Mouse (Mus musculus): ENCODE measurements around the gene Rita1.
A peak's percentile ranks its signal among the peaks of the same experiment; 100 is the strongest.

DNA sequence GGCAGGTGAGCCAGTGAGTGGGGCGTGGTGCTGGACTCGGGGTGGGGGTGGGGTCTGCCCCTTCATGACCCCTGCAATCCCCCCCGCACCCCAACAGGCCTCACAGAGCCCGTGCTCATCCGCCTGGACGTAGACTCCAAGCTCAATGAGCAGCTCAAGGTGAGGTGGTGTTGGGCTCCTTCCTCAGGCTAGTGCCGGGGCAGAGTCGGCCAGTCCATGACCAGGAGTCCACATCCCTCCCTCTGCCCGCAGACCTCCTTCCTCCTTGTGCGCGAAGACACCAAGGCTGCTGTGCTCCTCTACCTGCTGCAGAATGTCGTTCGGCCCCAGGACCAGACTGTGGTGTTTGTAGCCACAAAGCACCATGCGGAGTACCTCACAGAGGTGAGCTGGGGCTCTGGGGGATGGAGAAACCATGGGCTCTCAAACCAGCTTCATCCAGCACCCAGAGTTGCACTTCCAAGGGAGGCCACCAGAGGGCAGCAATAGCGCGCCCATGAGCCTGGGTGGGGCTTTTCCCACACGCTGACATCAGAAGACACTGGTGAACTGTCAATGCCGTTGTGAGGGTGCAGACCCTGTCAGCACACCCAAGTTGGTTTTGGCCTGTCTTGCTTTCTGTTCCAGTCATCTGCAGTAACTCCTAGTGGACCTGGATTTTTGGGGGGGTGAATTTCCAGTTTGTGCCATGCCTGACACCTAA, 8.1 kb upstream of the Rita1 start:
- TF ChIP-seq CTCF (IDR thresholded peaks at IDR 0.05; ENCODE audit: insufficient read depth, low read length) (peak; percentile 87), POLR2A (IDR thresholded peaks at IDR 0.05; ENCODE audit: borderline replicate concordance, extremely low read depth, low read depth, low read length) (no peak)
